Mouse (Mus musculus) brain, embryonic 14.5 days (tissue): ENCODE results near the gene Fadd. TPM values are rescaled to one million over a fixed set of nuclear protein-coding genes. Genes with fewer than 3 reads are reported as not detected.
A peak's percentile ranks its signal among the peaks of the same experiment; 100 is the strongest.

Source experiments
- DNase-seq: peaks from one replicate; pipeline ENCODE4 v3.0.0-alpha.2; 2011; ENCODE audit warnings: low read depth
- CTCF ChIP-seq: fragments of 200-500 bp; IDR thresholded peaks from 2 replicates; pipeline ENCODE4 v1.5.1; 2012; ENCODE audit warnings: inconsistent platforms, mild to moderate bottlenecking, moderate library complexity, borderline replicate concordance; ENCODE audit not compliant: insufficient read depth, insufficient read length; ENCODE audit errors: extremely low read depth
- POLR2A ChIP-seq: fragments of 200-500 bp; IDR thresholded peaks from 2 replicates; pipeline ENCODE4 v1.6.1; 2012; ENCODE audit warnings: mild to moderate bottlenecking, inconsistent platforms, borderline replicate concordance; ENCODE audit not compliant: poor library complexity, insufficient read depth, insufficient read length, severe bottlenecking; ENCODE audit errors: extremely low read depth
- polyA plus RNA-seq: library from polyadenylated mRNA; depleted of rRNA; stranded (reverse); fragments of >200 nt; gene quantifications from 2 replicates; pipeline ENCODE4 v1.2.3, GENCODE M21; 2012

Gene Fadd
- polyA plus RNA-seq, 1 experiment: 5.9 TPM

DNA sequence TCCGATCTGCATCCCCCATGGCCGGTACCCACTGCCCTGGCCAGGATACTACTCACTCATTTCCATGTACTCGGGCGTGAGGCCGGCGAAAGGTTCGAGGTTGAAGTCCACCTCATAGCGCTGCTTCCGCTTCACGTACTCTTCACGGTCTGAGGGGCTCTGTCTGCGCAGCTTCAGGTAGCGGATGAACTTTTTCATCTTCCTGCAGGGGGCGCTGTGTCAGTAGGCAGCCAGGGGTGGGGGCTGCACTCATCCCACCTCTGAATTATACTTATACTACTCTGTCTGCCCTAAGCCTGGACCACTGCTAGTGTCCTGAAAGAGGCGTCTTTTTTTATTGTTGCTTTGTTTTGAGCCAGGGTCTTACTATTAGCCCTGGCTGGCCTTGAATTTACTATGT lies 25.6 kb upstream of the Fadd start:
- DNase-seq: no peak
- TF ChIP-seq CTCF: peak; percentile 19; the same call in 1 of the 2 replicates
- no peak for TF ChIP-seq POLR2A

DNA sequence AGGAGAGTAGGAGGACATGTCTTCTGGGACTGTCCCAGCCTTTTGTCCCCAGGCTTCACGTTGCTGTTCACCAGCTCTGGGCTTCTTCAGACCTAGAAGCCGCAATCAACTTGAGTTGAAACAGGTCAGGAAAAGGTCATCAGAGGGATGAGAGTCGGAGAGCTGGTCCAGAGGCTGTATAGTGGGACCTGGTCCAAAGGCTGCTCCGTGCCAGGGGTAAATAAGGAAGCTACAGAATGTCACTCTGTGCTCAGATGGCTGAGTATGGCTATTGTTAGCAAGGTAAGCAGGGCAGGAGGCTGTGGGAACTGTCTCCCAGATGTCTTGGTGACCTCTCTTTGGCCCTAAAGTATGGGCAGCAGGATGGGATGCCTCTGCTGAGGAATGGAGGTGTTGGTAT lies 22.5 kb upstream of the Fadd start:
- no peak for DNase-seq
- TF ChIP-seq CTCF: no peak

DNA sequence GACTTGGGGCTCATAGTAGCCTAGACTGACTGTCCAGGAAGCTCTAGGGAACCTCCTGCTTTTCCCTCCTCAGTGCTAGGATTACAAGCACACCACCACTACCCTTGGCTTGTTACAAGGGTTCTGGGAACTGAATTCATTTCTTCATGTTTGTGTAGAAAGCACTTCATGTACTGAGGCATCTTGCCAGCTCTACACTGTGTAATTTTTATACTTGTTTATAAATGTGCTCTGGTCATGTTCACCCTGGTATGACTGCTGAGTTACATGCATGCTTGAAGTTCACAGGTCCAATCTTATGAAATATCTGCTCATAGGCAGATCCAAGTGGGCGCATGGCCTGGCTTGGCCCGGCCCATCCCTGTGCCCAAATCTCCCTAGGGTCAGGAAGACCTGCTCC lies 22.0 kb upstream of the Fadd start:
- DNase-seq: no peak
- TF ChIP-seq POLR2A (no peak), CTCF (no peak)

DNA sequence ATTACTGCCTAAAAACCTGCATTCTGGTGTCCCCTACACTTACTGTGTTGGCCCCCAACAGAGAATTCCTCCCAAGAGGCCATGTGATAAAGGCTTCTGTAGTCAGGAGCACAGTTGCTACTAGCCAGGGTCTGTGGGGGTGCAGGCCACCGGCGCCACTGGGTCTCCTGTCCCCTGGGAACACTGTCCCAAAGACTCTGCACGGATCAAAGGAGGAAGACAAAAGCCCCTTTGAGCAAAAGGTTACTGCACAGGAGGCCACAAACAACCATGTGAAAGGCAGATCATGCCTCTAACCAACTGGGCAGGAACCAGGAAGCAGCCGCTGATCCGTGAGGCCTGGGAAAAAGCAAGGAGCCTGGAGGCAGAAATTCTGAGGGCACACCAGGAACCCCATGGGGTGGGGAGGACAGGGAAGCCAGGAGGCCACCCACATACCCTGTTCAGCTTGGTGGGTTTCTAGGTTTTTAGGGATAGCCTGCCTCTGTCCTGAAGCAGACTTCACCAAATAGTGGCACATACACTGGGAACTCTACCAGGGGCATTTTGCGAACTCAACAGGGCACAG lies 18.2 kb upstream of the Fadd start:
- DNase-seq: peak; percentile 29
- TF ChIP-seq CTCF (no peak), POLR2A (no peak)

DNA sequence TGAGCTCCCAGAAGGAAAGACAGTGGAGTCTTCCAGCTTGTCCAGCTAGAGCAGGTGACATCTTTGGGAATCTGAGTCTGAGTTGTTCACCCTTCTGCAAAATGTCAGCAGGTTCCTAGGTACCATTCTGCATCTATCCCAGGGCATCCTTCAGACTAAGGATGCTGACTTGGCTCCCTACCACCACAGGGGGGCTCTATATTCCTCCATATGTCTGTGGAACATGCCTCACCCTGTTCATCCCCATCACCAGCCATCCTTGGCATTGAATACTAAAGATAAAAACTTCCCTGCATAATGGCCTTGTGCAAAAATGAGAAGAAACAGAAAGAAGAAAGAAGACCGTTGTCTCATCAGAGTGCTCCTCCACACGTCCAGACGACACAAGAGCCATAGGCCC lies 7.2 kb upstream of the Fadd start:
- peak; percentile 54 for DNase-seq
- peak; percentile 53; the same call in 1 of the 2 replicates for TF ChIP-seq CTCF
- TF ChIP-seq POLR2A: no peak

DNA sequence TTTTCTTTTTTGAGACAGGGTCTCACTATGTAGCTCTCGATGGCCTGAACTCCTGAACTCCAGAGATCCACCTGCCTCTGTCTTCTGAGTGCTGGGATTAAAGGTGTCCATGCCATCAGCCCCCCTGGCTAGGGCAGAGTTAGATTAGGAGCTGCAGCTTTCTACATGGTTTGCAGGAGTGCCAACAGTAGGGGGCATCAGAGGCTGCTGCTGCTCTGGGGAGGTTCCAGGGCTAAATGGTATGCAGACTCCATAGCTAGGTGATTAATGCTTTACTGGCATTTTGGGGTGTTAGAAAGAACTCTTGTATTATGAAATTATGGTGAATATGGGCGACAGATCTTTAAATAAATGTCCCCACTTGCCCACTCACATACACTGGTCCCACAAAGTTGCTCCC lies 5.0 kb upstream of the Fadd start:
- TF ChIP-seq CTCF (peak; percentile 76), POLR2A (no peak)
- peak; percentile 66 for DNase-seq

DNA sequence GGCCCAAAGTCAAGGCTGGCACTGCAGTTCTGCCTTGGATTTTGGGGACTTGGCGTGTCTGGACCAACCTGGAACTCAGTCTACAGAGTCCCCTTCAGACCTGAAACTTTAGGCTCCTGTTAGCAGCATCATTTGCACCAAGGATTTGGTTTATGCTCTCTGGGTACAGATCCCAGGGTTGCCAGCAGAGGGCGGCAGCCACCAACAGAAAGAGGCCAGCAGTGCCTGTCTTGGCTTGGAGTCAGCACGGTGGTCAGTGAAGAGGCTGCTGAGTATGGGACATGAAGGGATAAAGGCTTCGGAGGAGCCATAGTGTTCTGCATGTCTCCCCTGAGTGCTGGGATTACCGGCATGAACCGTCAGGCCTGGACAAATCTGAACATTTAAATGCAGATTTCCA lies 3.4 kb upstream of the Fadd start:
- peak; percentile 81 for DNase-seq
- TF ChIP-seq POLR2A (no peak), CTCF (peak; percentile 95)

DNA sequence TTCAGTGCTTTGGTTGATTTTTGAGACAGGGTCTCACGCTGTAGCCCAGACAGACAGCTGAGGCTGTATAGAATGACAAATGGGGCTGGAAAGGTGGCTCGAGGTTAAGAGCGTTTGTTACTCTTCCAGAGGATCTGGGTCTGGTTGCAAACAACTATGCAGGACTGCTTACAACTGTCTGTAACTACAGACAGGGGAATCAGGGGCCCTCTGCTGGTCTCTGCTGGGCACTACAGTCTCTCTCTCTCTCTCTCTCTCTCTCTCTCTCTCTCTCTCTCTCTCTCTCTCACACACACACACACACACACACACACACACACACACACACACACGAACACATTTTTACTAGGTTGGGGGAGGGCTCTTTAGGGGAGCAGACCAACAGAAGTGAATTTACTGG lies 1.4 kb upstream of the Fadd start:
- no peak for TF ChIP-seq POLR2A
- TF ChIP-seq CTCF: peak; percentile 64; the same call in 1 of the 2 replicates
- peak; percentile 78 for DNase-seq

DNA sequence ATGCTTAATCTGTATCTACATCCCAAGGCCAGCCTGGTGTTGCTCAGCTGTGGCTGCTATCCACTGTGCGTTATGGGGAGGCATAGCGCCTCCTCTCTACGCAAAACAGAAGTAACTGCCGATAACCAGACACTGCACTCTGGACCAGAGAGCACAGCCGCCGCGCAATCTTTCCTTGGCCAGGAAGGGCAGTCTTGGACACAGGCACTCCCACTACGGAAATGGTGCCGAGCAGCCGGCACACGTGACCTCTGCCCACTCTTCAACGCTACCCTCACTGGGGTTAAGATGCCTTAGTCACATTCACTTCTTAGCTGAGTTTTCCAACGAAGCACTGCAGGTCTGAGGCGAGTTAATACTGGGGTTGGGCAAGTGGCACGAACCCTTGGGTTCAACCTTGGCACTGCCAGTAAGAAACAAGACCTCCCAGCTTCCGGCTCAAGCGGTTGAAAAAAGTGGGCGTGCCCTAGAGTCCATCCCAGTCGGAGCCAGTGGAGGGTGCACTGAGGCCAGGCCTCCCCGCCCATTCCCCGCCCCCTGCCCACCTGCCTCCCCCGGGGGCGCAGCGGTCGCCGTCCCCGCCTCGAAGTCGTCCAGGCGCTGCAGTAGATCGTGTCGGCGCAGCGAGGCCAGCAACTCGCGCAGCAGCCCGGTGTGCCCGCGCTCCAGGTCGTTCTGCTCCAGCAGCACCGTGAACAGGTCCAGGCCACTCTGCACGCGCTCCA lies 542 bp downstream of the Fadd start:
- DNase-seq: peak; percentile 90
- TF ChIP-seq POLR2A (no peak), CTCF (peak; percentile 48; the same call in 1 of the 2 replicates)

DNA sequence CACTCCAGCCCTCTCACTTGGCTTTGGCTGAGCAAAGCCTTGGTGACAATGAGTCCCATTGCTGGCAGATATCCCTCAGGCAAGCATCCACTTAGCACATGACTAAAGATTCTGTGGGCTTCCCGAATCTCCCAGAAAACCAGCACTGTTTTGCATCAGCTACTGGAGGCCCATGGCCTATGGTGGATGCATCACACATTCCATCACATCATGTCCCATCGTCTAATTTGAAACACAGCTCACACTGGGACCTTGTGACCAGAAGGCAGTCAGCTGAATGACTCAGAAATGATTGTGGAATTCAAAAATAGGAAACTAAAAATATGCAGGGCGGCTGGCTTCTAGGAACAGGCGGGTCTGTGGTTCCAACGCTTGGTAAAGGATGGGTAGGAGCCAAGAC lies 4.4 kb downstream of the Fadd start:
- no peak for DNase-seq
- TF ChIP-seq CTCF (no peak), POLR2A (no peak)

DNA sequence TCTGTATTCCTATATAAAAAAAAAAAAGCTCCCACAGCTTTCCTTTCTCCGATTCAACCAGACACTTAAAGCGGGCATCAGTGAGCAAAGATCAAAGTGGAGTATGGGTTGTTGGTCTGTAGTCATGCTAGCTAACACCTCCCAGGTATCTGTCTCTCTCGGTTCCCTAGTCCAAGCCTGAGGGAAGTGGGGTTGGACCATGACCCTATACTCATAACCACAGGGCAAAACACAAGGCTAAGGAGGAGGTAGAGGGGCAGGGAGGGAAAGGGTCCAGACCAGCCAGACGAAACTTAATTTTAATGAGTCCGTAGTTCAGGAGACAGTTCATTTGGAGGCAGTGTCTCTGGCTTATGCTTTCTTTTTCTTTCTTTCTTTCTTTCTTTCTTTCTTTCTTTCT lies 10.0 kb downstream of the Fadd start:
- TF ChIP-seq POLR2A (no peak), CTCF (no peak)
- no peak for DNase-seq

DNA sequence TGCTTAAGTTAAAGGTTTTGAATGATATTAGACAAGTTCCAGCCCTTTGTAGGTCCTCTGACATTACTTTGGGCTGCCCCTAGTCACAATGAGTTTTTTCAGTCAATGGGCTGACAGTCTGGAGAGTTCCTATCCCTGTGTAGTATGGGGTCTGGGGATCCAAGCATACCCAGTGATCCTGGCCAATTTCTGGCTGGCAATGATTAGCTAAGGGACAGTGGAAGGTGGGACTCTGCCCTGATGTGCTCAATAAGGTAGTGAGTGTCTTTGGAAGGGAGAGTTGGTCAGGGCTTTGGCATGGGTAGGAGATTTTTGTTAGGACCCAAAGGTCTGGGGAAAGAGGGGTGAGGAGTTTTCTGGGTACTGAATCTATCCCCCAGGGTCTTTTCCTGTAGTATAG lies 10.7 kb downstream of the Fadd start:
- no peak for TF ChIP-seq POLR2A
- TF ChIP-seq CTCF: no peak
- no peak for DNase-seq
